Mouse (Mus musculus): ENCODE results near the gene Fam243.
A peak's percentile ranks its signal among the peaks of the same experiment; 100 is the strongest.

Fam243 gene

DNA sequence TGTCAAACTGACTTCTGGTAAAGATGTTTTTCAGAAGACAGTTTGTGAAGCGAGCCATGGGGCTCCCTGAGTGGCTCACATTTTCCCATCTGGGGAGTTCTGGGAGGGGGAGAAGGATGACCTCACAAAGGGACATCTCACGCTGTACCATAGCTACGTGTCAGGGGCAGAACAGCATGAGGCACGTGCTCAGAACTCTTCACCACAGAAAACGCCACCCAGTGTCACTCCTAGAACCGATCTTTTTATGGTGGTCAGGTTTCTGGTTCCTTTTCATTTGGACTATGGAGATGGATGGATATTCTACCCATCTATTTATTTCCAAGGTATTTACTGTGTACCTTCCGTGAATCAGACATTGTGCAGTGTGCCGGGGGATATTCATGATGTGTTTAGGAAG, at the start of gene Fam243:
Gene Fam243 (minus strand): TSS at position 101 of the 400 bp plus-strand sequence.
- DNase-seq (ENCODE audit: low spot score), result no peak

DNA sequence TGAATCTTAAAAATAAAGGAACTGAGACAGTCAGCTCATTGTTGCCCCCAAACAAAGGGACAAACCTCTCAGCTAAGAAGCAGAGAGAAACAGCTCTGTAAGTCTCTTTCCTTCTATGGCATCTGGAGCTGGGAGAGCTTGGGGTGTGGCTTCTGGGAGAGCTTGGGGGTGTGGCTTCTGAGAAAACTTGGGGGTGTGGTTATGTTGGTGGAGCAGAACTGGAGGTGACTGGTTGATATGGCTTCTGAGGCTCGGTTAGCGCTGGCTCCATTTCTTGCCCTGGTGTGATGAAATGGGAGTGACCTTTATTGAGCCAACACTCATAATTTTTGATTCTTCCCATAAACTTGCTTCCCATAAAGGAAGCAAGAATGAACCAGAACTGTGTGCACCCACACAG, 48.0 kb upstream of the Fam243 start:
- no peak for DNase-seq (ENCODE audit: low spot score)

DNA sequence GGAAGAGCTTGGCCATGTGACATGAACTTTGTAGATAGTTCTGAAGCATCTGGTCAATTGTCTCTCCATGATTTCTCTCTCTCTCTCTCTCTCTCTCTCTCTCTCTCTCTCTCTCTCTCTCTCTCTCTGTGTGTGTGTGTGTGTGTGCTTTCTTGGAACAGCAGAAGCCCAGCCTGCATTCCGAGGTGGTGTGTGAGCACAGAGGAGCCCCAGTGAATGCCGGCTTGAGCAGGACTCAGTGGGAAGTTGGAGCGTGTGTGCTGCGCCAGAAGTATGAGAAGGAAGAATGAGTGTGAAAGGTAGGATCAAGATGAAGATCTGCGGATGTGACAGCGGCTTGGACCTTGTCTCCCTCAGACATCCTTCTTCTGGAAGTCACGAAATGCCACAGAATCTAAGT, 44.2 kb upstream of the Fam243 start:
- DNase-seq (ENCODE audit: low spot score), result no peak

DNA sequence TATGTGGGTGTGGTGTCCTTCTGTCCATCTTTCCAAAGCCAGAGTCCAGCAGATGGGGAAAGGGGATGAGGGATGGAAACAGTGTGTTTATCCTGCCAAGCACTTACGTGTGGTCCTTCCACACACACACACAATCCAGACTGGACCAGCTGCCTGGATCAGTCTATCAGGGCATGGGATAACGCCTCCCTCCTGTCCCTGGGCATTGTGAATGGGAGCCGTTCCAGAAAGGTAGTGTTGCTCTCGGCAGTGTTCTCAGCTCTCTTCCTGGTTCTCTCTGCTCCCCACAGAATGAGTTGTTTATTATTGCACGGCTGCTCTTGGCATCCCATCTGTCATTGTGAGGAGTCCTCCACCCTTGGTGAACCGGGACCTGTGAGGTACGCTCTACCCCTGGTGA, 39.5 kb upstream of the Fam243 start:
- no peak for DNase-seq (ENCODE audit: low spot score)

DNA sequence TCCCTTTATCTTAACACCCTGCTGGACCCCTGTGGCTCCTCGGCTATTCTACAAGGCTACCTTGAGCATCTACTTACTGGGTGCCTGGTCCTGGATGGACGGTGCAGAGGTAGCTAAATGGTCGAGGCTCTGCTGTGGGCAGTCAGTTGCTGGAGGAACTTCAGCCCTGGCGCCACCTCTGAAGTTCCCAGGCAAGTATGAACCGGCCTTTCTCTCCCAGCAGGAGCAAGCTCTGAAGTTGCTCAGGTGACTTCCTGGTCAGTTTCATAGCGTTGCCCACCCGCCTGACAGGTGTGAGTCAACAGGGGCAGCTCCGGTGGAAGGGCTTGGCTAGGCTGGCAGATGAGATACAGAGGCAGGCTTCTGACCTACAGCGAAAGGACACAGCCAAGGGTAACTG, 38.0 kb upstream of the Fam243 start, which contains the start of gene Kcne1:
Gene Kcne1 (minus strand): TSS at position 240 of the 400 bp plus-strand sequence.
- no peak for DNase-seq (ENCODE audit: low spot score)

DNA sequence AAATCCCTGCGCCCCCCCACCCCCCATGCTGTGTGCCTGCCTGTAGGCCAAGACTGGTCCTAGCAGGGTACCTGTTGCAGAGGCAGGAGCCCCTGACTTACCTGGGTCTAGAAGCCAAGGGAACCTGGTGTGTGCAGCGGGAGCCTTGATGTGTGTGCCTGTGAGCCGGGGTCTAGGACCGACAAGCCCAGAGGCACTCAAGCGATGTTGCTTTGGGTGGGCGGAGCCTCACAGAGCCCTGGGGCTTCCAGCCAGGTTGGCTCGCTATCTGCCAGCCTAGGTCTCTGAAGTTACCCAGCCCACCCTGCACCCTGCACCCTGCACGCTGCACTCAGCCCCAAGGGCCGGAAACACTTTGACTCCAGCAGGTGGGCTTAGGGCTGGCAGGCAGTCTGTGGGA, 37.5 kb upstream of the Fam243 start:
- no peak for DNase-seq (ENCODE audit: low spot score)

DNA sequence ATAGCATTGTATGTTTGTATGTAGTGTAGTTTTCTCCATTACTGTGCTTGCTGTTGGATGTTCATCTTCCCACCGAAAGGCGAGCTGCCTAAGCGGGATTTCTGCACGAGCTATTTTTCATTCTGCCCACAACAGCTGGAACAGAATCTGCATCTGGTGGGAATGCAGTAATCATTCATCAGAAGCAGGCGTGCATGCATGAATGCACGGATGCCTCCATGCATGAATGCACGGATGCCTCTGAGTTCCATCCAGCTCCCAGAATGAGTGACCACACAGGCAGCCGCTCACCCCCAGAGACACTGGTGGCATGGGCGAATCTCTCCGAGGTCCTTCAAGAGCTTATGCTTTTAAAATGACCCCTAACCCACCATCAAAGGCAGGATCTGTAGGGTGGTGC, 36.3 kb upstream of the Fam243 start:
- DNase-seq (ENCODE audit: low spot score), result no peak

DNA sequence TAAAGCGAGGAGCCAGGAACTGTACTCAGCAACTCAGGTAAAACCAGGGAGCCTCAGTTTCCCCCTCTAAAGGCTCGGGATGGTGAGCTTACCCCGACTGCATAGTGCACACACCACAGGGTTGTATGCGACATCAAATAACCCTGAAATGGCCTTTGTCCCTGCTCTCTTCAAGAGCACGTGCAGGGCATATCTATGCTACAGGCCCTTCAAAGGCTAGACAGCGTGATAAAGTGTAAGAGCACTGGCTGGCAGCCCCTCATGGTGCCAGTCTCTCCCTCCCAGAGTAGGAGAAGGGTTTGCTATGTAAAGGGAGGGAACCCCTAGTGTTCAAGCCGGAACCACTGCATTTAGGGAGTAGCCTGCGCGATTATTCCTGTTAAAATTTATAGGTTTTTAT, 35.8 kb upstream of the Fam243 start:
- no peak for DNase-seq (ENCODE audit: low spot score)

DNA sequence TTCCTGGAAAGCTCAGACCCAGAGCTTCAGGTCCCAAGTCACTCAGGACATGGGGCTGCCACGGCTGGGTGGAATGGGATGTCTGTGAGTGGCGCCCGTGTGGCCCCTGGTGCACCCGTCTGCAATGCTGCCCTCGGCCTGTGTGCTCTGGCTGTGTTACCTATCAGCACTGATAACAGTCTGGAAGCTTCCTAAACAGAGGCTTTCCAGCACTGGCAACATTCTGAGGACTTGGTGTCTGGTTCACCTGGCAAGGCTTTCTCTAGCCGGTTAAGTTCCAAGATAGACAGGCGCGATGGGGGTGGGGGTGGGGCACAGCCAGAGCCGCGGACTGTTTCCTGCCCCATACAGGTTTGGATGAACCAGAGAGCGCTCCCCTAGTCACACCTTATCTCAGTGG, 34.7 kb upstream of the Fam243 start:
- DNase-seq (ENCODE audit: low spot score), result no peak

DNA sequence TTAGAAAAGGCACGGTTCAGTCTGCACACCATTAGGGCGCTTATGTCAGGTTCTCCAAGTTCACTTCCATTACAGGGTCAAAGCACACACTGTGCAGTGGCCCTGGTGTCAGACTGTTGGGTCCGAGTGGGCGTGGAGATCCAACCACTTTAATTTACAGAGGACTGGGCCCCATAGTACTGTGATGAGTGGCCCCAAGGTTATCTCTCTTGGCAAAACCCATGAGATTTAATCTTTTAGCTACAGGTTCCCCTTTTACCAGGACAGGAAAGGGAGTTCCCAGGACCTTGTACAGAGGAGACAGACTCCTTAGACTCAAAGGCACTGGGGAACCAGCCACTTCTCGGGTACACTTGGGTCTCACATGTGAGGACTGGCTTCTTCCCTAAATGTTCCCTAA, 34.1 kb upstream of the Fam243 start:
- no peak for DNase-seq (ENCODE audit: low spot score)

DNA sequence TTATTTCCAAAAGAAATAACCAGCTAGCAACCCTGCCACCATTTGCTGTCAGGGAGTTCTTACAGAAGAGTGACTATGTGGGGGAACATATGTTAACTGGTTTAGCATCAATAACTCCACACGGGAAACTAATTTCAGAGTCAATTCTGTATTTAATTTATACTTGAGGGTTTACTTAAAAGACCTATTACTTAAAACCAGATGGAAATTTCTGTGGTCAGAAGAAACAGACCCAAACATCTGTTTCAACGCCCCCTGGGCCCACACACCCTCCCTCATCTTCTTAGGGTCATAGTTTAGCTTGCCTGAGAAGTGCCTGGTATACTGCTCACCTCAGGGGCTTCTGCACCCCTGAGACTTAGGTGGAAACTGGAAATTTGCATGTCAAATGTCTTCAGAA, 32.7 kb upstream of the Fam243 start:
- DNase-seq (ENCODE audit: low spot score), result no peak

DNA sequence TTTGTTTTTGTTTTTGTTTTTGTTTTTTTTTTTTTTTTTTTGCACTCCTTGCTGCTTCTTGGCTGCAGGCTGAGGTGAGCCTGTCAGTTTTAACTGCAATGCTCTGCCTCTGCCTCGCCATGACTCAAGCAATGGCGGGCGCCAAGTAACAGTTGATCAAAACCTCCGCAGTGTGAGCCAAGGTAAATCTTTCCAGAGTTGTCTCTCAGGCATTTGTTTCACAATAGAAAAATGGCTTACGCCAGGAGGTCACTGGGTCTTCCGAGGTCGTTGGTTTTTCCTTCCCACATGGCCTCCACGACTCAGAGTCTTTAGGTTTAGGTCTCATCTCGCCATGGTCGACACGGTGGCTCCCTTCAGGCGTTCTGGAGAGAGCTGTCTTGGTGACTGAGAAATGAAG, 32.1 kb upstream of the Fam243 start:
- no peak for DNase-seq (ENCODE audit: low spot score)

DNA sequence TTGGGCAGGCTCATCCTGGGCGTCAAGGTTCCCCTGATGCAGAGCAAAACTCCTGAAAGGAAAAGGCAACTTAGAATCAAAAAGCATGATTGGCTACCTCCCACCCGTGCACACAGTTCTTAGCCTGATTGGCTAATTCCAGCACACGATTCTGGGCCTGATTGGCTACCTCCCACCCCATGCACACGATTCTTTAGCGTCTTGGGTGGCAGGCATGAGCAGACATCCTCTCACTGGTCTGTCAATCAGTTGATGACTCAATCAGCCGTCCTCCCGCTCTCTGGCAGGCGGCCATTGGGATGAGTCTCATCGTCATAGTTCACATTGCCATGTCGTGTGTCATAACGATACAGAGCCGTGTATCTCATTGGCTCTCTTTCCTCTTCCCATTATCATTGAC, 27.7 kb upstream of the Fam243 start:
- peak; percentile 57 for DNase-seq (ENCODE audit: low spot score)

DNA sequence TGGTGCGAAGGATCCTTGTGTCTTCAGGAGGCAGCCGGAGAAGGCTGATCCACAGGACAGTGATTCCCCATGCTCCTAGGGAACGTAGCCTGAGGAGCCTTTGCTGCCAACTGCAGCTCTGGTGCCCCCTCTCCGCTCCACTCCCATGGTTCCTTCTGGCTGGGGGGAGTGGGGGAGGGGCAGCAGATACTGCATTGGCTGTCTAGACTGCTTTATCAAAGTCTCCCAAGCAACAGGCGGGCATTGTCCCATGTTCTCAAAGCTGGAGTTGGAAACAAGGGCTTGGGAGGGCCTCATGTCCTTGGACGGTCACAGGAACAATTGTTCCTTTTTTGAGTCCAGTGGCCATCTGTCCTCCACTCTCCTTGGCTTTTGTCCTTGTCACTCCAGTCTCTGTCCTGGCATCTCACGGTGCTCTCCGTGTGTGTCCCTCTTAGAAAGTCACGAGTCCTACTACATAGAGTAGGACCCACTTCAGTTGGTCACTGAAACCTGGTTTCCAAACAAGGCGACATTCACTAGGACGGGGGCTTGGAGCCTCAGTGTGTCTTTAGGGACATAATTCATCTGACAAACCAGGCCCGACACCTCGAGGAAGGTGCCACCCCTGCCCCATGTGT, 25.2 kb upstream of the Fam243 start:
- peak; percentile 84 for DNase-seq (ENCODE audit: low spot score)

DNA sequence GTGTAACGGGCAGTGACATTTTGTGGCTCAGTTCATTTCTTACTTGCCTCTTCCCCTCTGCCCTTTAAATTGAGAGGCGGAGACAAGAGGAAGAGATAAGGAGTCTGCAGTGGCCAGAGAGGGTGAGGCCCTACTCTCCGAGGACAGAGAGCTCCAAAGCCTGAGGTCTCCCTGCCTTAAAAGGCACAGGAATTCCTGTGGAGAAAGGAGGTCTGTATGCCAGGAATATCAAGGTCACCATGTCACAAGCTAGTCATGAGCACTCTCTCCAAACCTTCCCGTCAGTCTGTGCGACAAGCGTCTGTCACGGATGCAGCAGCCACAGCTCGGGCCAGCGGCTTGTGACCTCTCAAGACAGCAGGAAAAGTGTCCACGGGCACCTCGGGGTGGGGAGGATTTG, 23.9 kb upstream of the Fam243 start:
- peak; percentile 54 for DNase-seq (ENCODE audit: low spot score)

DNA sequence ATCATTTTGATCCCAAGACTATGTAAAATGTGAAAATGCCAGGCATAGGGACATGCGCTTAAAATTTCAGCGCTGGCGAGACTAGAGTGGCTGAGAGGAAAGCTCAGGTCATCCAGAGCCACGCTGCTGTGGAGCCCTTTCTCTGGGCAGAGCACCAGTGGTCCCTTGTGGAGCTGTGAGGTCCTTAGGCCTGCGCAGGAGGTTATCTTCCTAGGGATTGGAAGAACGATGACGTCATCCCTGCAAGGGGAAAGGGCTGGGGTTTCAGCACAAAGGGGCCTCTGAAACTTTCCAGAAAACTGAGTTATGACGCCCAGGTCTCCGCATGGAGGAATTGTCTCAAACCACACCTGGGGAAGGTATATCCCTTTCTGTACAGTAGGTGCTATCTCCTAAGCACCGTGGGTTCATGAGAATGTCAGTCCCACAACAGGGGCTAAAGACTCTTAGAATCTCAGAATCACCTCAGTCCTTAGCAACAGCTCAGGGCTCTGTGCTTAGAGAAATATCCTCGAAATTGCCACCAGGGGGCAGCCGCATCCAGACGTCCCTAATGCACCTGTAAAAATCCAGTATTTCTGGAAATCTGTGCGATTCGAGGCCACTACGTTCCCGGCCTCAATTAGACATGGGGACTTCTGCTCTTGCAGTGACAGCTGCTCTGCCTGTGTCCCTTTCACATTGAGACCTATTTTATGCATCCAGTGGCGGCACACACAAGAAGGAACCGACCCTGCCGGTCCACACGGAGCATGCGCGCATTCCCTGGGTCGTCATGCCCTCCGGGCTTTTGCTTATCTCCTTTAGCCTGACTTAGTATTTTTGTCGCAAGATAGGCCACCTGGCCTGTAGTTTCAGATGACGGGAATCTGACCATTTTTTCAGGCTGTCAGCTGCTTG, 19.6 kb upstream of the Fam243 start:
- DNase-seq (ENCODE audit: low spot score), result peak; percentile 47

DNA sequence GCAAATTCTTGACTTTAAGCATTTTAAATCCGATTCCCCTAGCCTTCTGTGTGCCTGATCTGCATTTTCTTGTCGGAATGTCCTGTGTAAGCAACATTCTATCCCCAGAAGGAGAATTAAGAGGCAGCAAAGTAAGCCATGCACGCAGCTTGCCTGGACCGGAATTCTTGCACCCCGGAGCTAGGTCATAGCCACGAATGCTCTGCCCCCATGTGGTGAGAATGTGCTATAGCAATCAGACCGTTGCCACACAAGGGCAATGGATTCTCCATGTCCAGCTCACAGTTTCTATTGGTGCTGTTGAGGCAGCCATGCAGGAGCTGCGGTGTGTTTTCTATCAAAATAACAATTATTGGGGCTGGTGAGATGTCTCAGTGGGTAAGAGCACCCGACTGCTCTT, 15.0 kb upstream of the Fam243 start:
- peak; percentile 67 for DNase-seq (ENCODE audit: low spot score)

DNA sequence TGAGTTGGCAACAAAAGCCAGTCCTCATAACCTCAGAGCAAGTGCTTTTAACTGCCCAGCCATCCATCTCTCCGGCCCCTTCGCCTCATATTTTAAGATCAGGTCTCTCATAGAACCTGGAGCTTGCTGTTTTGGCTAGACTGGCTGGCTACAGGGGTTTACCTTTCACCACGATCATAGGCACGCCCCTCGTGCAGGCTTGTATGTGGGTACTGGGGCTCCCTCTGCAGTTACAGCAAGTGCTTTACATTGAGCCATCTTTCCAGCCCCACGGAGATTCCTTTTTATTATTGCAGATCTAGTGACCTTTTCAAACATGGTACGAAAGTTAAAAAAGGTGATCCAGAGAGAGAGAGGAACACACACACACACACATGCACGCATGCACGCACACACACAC, 13.4 kb upstream of the Fam243 start:
- no peak for DNase-seq (ENCODE audit: low spot score)

DNA sequence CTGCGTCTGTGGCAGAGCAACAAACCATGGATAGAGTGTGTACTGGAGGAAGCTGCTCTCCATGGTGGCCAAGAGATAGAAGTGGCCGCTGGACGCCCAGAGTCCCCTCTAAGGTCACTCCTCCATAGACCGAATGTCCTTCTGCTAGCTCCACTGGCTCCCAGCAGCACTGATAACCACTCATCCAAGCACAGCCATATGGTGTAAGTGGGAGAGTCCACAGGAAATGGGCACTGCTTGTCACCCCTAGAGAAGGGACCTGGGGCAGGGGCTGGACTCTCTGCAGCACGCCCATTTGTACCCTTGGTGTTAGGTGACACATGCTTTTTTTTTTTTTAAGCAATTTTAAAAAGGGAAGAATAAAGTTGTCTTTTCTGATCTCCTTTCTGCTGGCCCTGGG, 9.7 kb upstream of the Fam243 start:
- DNase-seq (ENCODE audit: low spot score), result no peak

DNA sequence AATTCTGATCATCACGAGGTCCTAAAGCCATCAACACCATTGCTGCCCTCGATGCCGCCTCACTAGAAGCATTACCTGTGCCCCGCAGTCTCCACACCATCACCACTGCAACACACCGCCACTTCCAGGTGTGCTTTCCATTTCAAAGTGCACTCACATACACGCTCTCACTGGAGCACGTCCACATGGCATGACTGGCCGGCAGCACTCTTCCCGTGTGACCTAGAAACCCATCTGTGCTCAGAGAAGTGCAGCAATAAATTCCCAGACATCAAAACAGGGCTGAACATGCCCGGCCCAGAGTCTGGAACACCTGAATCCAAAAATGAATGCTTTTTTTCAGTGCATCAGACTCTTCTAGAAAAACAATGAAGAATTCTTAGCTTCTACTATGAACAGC, 6.7 kb upstream of the Fam243 start:
- no peak for DNase-seq (ENCODE audit: low spot score)

DNA sequence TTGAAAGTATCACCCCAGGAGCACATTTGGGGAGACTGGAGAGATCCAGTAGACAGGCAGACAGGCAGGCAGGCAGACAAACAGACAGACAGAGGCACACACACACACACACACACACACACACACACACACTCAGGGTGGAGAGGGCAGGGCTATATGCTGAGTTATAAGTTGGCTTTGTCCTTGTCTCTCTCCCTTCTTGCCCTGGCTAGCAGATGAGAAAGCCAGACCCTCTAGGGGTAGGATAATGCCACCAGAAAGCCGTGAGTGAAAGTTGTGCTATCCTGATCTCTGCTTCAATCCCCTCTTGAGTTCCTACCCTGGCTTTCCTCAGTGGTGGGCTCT, 3.8 kb upstream of the Fam243 start:
- DNase-seq (ENCODE audit: low spot score), result no peak

DNA sequence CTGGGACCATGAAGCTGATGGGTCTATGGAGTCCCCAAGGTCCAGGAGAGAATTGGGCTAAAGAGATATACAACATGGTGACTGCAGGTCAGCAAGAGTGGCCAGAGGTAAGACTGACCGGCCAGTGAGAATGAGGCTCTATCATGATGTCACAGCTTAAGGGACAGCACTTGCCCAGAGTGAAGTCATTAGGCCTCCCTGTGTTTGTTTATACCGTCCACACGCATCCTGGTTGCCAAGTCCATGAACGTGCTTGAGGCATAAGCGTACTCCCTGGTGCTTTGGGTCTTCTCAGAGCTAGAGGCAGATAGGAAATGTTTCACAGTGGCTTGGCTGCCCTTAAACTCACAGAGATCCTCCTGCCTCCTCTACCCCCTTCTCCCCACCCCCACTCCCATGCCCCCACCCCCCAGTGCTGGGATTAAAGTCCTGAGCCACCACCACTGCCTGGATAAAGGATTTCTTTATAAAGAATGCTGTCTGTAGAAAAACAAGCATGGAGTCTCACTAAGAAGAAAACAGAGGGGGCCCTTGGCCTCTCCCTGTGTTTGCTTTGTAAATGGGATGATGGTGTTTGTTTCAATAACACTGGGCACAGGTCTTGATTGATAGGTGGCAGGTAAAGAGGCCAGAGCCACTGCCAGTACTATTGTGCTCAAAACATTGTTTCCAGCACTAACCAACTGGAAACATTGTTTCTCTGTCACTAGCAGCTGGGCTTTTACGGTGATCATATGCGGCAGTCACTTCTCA, 3.2 kb upstream of the Fam243 start:
- DNase-seq (ENCODE audit: low spot score), result no peak

DNA sequence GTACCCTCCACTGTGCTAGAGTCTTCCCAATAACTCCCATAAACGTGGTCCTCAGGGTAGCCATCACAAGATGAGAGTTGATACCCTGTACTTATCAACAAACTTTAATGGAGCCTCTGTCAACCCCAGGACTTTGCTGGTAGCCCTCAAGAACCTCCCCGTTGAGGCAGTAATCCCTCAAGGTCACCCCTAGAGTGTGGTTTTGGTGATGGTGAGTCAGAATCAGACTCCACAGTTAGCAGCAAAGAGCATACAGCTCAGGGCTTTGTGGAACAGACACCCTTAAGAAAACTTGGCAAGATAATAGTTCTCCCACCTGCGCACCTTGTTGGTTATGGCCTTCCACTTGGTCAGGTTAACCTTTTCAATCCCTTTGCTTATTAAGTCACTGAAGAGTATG, 880 bp downstream of the Fam243 start:
- no peak for DNase-seq (ENCODE audit: low spot score)
